Mouse (Mus musculus) heart, postnatal 14 days (tissue): ENCODE results near the gene Prf1. TPM values are rescaled to one million over a fixed set of nuclear protein-coding genes. Genes with fewer than 3 reads are reported as not detected.

Experiments
- DNase-seq, 2 experiments: peaks; one replicate each; pipeline ENCODE4 v3.0.0; 2021 to 2022
- intact Hi-C: fragments of 180-260 bp; cut with DNase I; formaldehyde crosslinking; loops from one replicate; pipeline ENCODE4 v1.15.1; 2025
- long read RNA-seq, 2 experiments: library from polyadenylated mRNA; stranded (forward); transcript quantifications; one replicate each; pipeline ENCODE4 v2.0.0; 2021
- total RNA-seq, 2 experiments: library from RNA; stranded (reverse); gene quantifications; 2 replicates each; pipeline ENCODE4 v1.2.3; 2021

Gene Prf1
- not detected for total RNA-seq
- long read RNA-seq, experiment 1 = 0 reads
- long read RNA-seq, experiment 2 = 0 reads

- intact Hi-C loops = no loop called here
- no peak for DNase-seq
Observed at GRCm38 (mm10) chr10:61297477-61297876, at the start of gene Prf1. Gene Prf1, plus strand, starts transcription at chr10:61297833.

- no peak for DNase-seq
- intact Hi-C loops = no loop called here
Observed at GRCm38 (mm10) chr10:61248596-61249114, 49.0 kb upstream of the Prf1 start.

- intact Hi-C loops = no loop called here
- no peak for DNase-seq
Observed at GRCm38 (mm10) chr10:61249951-61250350, 47.7 kb upstream of the Prf1 start.

- DNase-seq = peak; percentile 47 to 75
- intact Hi-C loops = no loop called here
Observed at GRCm38 (mm10) chr10:61254761-61255160, 42.9 kb upstream of the Prf1 start.

GRCm38 (mm10) chr10:61255190-61255589 lies 42.4 kb upstream of the Prf1 start:
- intact Hi-C loops = no loop called here

GRCm38 (mm10) chr10:61256665-61257064 lies 41.0 kb upstream of the Prf1 start:
- intact Hi-C loops = no loop called here

More at GRCm38 (mm10) chr10:61255190-61255589, 42.4 kb upstream of the Prf1 start:
- DNase-seq = no peak

GRCm38 (mm10) chr10:61258131-61258530 lies 39.5 kb upstream of the Prf1 start:
- no peak for DNase-seq
- intact Hi-C loops = no loop called here

More at GRCm38 (mm10) chr10:61256665-61257064, 41.0 kb upstream of the Prf1 start:
- no peak for DNase-seq

GRCm38 (mm10) chr10:61261229-61262156 lies 36.1 kb upstream of the Prf1 start:
- DNase-seq = no peak
- intact Hi-C loops = no loop called here

GRCm38 (mm10) chr10:61263606-61264005 lies 34.0 kb upstream of the Prf1 start:
- intact Hi-C loops = no loop called here
- no peak for DNase-seq

- no peak for DNase-seq
- intact Hi-C loops = no loop called here
Observed at GRCm38 (mm10) chr10:61267378-61267777, 30.3 kb upstream of the Prf1 start.

GRCm38 (mm10) chr10:61272089-61272626 lies 25.5 kb upstream of the Prf1 start:
- intact Hi-C loops = loop anchor here (5.0 kb wide), 1 partner anchor 55 kb away; no protein-coding TSS in a partner anchor
- DNase-seq = peak; percentile 54 to 57

GRCm38 (mm10) chr10:61272631-61273030 lies 25.0 kb upstream of the Prf1 start:
- no peak for DNase-seq
- intact Hi-C loops = loop anchor here (5.0 kb wide), 1 partner anchor 55 kb away; no protein-coding TSS in a partner anchor

GRCm38 (mm10) chr10:61273081-61273843 lies 24.4 kb upstream of the Prf1 start, which contains the start of gene Adamts14:
Gene Adamts14, minus strand, starts transcription at chr10:61273438.
- intact Hi-C loops = loop anchor here (5.0 kb wide), 1 partner anchor 56 kb away; no protein-coding TSS in a partner anchor

GRCm38 (mm10) chr10:61273844-61274215 lies 23.8 kb upstream of the Prf1 start:
- intact Hi-C loops = loop anchor here (5.0 kb wide), 1 partner anchor 57 kb away; no protein-coding TSS in a partner anchor
- DNase-seq = peak; percentile 55 to 59

More at GRCm38 (mm10) chr10:61273081-61273843, 24.4 kb upstream of the Prf1 start, which contains the start of gene Adamts14:
- DNase-seq = peak; percentile 65 to 70

- DNase-seq = no peak
- intact Hi-C loops = loop anchor here (5.0 kb wide), 1 partner anchor 57 kb away; no protein-coding TSS in a partner anchor
Observed at GRCm38 (mm10) chr10:61274532-61274931, 23.1 kb upstream of the Prf1 start.

- DNase-seq = peak in 1 of 2 experiments; percentile 51
- intact Hi-C loops = loop anchor here (2.0 to 5.0 kb wide), 2 partner anchors 42 to 61 kb away; no protein-coding TSS in a partner anchor
Observed at GRCm38 (mm10) chr10:61275669-61276110, 21.9 kb upstream of the Prf1 start.

- intact Hi-C loops = loop anchor here (2.0 to 5.0 kb wide), 2 partner anchors 40 to 60 kb away; no protein-coding TSS in a partner anchor
- no peak for DNase-seq
Observed at GRCm38 (mm10) chr10:61277051-61277450, 20.6 kb upstream of the Prf1 start.

- intact Hi-C loops = loop anchor here (2.0 to 5.0 kb wide), 2 partner anchors 39 to 59 kb away; no protein-coding TSS in a partner anchor
- peak; percentile 70 to 73 for DNase-seq
Observed at GRCm38 (mm10) chr10:61277918-61278674, 19.5 kb upstream of the Prf1 start.

GRCm38 (mm10) chr10:61281115-61281514 lies 16.5 kb upstream of the Prf1 start:
- intact Hi-C loops = no loop called here
- no peak for DNase-seq
